Mouse (Mus musculus) brain, adult 2 months (tissue): ENCODE measurements around the gene Gm20503.

Experiments used
- DNase-seq: peaks from one replicate; pipeline ENCODE4 v3.0.0; 2011; ENCODE audit warnings: low read depth, low spot score

The Gm20503 gene

GRCm38 (mm10) chr4:59007974-59008373 lies 5.0 kb downstream of the Gm20503 start:
- no peak for DNase-seq

GRCm38 (mm10) chr4:59009186-59009585 lies 6.2 kb downstream of the Gm20503 start:
- DNase-seq, result no peak

GRCm38 (mm10) chr4:59009696-59010095 lies 6.7 kb downstream of the Gm20503 start:
- DNase-seq, result no peak

DNA sequence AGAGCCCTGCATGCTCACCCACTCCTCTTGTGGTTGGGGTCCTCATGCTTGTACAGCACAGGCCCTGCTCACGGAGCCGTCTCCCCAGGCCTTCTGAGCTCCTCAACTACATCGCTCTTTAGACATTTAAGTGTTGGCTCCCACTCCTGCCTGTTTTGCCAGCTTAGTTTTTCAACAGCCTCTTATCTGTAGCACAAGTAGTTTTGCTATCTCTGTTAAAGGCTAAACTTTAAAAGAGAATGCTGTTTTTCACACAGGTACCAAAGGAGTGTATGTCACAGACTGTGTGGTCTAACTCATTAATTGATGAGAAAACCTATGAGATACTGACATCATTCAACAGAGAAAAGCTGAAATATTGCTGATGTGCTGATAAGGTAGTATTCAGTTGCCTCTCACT lies 8.4 kb downstream of the Gm20503 start:
- no peak for DNase-seq

- DNase-seq, result no peak
Observed at GRCm38 (mm10) chr4:59015181-59015580, 12.2 kb downstream of the Gm20503 start.

- DNase-seq, result no peak
Observed at GRCm38 (mm10) chr4:59016922-59017321, 13.9 kb downstream of the Gm20503 start.

- no peak for DNase-seq
Observed at GRCm38 (mm10) chr4:59034325-59034917, 31.4 kb downstream of the Gm20503 start.

GRCm38 (mm10) chr4:59034918-59035785 lies 32.1 kb downstream of the Gm20503 start, which contains the start of gene Gng10:
Gng10 (plus strand) TSS chr4:59035088.
- DNase-seq, result peak; percentile 79

- DNase-seq, result peak; percentile 28
Observed at GRCm38 (mm10) chr4:59035786-59036350, 32.9 kb downstream of the Gm20503 start.

DNA sequence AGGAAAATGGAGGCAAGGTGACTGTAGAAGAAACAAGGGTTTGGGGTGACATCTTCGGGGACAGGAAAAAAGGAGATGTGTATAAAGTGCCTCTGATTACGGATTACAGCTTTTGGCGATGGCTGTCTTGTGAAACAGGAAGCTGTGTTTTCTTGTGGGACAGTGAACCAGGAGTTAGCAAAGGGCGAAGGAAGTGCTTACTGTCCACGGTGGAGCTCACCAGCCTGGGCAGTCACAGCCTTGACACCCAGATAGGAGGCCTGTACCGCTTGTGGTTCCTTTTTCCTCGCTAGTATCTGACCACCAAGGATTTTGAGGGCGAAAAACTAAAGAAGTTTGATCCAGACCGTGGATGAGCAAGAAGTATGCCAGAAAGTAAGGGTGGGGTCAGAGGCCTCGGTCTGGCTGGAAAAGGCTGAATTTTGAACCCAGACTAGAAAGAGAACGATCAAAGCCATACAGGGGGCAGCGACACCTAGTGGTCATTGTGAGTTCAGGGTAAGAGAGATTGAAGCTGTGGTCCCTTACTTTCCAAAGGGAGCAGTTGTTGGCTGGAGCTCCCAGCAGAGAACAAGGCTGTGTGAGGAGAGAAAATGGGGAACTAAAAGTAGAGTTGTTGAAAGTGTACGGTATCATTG lies 33.6 kb downstream of the Gm20503 start:
- DNase-seq, result peak; percentile 88

GRCm38 (mm10) chr4:59037525-59037924 lies 34.5 kb downstream of the Gm20503 start:
- no peak for DNase-seq

GRCm38 (mm10) chr4:59040397-59041287 lies 37.6 kb downstream of the Gm20503 start:
- DNase-seq, result peak; percentile 28

DNA sequence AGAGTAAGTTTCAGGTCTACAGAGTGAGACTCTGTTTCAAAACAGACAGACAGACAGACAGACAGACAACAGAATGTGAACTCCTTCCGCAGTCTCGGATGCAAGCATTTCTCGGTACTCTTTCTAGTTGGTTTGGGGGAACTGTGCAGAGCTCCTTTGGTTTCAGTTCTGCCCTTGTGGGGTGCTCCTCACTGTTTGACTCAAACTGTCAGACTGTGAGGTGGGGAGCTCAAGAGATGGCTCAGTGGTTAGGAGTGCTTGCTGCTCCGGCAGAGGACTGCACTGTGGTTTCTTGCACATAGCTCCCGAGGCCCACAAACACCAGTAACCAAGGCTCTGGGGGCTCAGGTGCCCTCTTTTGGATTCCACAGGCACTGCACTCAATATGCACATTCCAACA lies 40.1 kb downstream of the Gm20503 start:
- peak; percentile 29 for DNase-seq

DNA sequence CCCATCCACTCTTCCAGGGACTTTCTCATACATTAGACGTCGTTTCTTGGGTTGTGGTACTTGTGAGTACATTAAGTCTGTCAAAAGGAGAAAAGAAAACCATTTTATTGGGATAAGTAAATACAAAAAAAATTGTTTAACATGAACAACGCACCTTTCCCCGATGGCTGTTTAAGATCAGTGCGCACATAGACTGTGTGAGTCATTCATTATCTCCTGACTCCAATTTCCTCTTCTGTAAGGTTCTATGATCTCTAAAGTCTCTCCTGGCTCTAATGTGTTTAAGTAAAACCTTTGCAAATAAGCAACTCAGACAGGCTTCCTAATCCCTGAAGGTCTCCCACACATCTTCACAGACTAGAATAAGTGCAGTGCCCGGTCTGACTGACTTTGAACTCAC lies 40.9 kb downstream of the Gm20503 start:
- no peak for DNase-seq

GRCm38 (mm10) chr4:59047222-59047621 lies 44.2 kb downstream of the Gm20503 start:
- DNase-seq, result no peak

- DNase-seq, result no peak
Observed at GRCm38 (mm10) chr4:59051081-59051480, 48.1 kb downstream of the Gm20503 start.

DNA sequence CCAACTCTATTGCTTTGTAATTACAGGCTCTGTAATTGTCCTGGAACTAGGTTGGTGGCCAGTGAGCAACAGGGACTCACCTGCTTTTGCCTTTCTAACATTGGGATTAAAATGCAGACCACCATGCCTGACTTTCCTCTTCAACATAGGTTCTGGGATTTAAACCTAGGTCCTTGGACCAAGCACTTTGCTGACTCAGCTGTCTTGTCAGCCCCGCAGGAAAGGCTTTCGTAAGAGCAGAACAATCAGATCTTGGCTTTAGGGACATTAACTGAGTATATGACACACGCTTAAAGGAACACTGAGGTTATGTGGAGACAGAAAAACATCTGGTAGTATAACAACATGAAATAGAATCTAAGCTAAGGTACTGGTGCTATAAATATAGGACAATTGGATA lies 54.9 kb downstream of the Gm20503 start:
- DNase-seq, result no peak

GRCm38 (mm10) chr4:59062526-59062925 lies 59.5 kb downstream of the Gm20503 start:
- DNase-seq, result no peak

GRCm38 (mm10) chr4:59069276-59069675 lies 66.3 kb downstream of the Gm20503 start:
- no peak for DNase-seq

DNA sequence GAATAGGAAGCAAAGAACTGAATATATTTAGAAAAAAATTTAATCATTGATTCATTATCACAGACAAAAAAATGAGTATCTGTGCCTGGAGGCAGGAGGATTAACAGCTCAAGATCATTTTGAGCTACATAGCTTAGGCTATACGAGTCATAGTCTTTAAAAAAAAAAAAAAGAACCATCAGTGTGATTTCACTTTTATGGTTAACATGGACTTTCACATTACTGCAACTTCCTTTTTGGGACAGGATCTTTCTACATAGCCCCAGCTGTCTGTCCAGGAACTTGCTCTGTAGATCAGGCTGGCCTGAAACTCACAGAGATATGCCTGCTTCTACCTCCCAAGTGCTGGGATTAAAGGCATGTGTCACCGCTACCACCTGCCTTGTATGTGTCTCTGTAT lies 80.4 kb downstream of the Gm20503 start:
- no peak for DNase-seq

GRCm38 (mm10) chr4:59089391-59089790 lies 86.4 kb downstream of the Gm20503 start:
- no peak for DNase-seq
